Mouse (Mus musculus): ENCODE results near the gene Por. TPM values are rescaled to one million over a fixed set of nuclear protein-coding genes. Genes with fewer than 3 reads are reported as not detected.

Gene Por
- polyA plus RNA-seq, 1 experiment from 2014 or later: 63.0 TPM

- H3K9me3 ChIP-seq (ENCODE audit: control insufficient read depth, low read length): no peaks in the 10 kb centered on the region
- H3K27ac ChIP-seq (ENCODE audit: low read depth, low read length): no peak overlapping the region
- H3K9ac ChIP-seq (ENCODE audit: low read depth, low read length): no peak overlapping the region
- no peaks in the 10 kb centered on the region for H3K27me3 ChIP-seq (ENCODE audit: control insufficient read depth, insufficient read depth, low read length)
- no peak overlapping the region for H3K4me2 ChIP-seq (replicated peaks; ENCODE audit: low read depth, low read length)
- no peaks in the 10 kb centered on the region for H3K36me3 ChIP-seq (ENCODE audit: control insufficient read depth, insufficient read depth, low read length)
- DNase-seq (ENCODE audit: low spot score) (no peak), ATAC-seq (ENCODE audit: low FRiP score) (no peak)
- H3K4me1 ChIP-seq (replicated peaks; ENCODE audit: control insufficient read depth, insufficient read depth, low read length): no peaks in the 10 kb centered on the region
- no peak overlapping the region for H3K4me3 ChIP-seq (ENCODE audit: low read depth, low read length)
- 91% methylated on average over 5 of the region's 5 CpGs for WGBS
Measured at GRCm38 (mm10) chr5:135666890-135667289, 2.9 kb upstream of the Por start.

- Histone ChIP-seq H3K4me3 (ENCODE audit: low read depth, low read length) (no peak overlapping the region), H3K36me3 (ENCODE audit: control insufficient read depth, insufficient read depth, low read length) (no peaks in the 10 kb centered on the region), H3K4me1 (replicated peaks; ENCODE audit: control insufficient read depth, insufficient read depth, low read length) (no peaks in the 10 kb centered on the region), H3K27ac (ENCODE audit: low read depth, low read length) (no peak overlapping the region), H3K27me3 (ENCODE audit: control insufficient read depth, insufficient read depth, low read length) (no peaks in the 10 kb centered on the region), H3K9ac (ENCODE audit: low read depth, low read length) (no peak overlapping the region), H3K9me3 (ENCODE audit: control insufficient read depth, low read length) (no peaks in the 10 kb centered on the region), H3K4me2 (replicated peaks; ENCODE audit: low read depth, low read length) (no peak overlapping the region)
- DNase-seq (ENCODE audit: low spot score) (no peak), ATAC-seq (ENCODE audit: low FRiP score) (no peak)
- WGBS: 89% methylated on average over 7 of the region's 7 CpGs
Measured at GRCm38 (mm10) chr5:135668071-135668470, 1.8 kb upstream of the Por start.

GRCm38 (mm10) chr5:135670881-135671280 lies 1.0 kb downstream of the Por start:
- H3K36me3 ChIP-seq (ENCODE audit: control insufficient read depth, insufficient read depth, low read length): no peaks in the 10 kb centered on the region
- DNase-seq (ENCODE audit: low spot score) (no peak), ATAC-seq (ENCODE audit: low FRiP score) (no peak)
- 76% methylated on average over 2 of the region's 2 CpGs for WGBS
- no peak overlapping the region for H3K27ac ChIP-seq (ENCODE audit: low read depth, low read length)
- H3K4me2 ChIP-seq (replicated peaks; ENCODE audit: low read depth, low read length): no peak overlapping the region
- H3K4me1 ChIP-seq (replicated peaks; ENCODE audit: control insufficient read depth, insufficient read depth, low read length): peaks cover 8% of the 10 kb centered on the region; the same call in 1 of the 2 replicates
- no peak overlapping the region for H3K4me3 ChIP-seq (ENCODE audit: low read depth, low read length)
- H3K27me3 ChIP-seq (ENCODE audit: control insufficient read depth, insufficient read depth, low read length): no peaks in the 10 kb centered on the region
- H3K9ac ChIP-seq (ENCODE audit: low read depth, low read length): no peak overlapping the region
- H3K9me3 ChIP-seq (ENCODE audit: control insufficient read depth, low read length): no peaks in the 10 kb centered on the region

GRCm38 (mm10) chr5:135672509-135672908 lies 2.7 kb downstream of the Por start:
- Histone ChIP-seq H3K27me3 (ENCODE audit: control insufficient read depth, insufficient read depth, low read length) (no peaks in the 10 kb centered on the region), H3K9ac (ENCODE audit: low read depth, low read length) (no peak overlapping the region), H3K4me2 (replicated peaks; ENCODE audit: low read depth, low read length) (no peak overlapping the region), H3K4me1 (replicated peaks; ENCODE audit: control insufficient read depth, insufficient read depth, low read length) (peaks cover 8% of the 10 kb centered on the region; the same call in 1 of the 2 replicates), H3K27ac (ENCODE audit: low read depth, low read length) (no peak overlapping the region), H3K36me3 (ENCODE audit: control insufficient read depth, insufficient read depth, low read length) (no peaks in the 10 kb centered on the region), H3K4me3 (ENCODE audit: low read depth, low read length) (no peak overlapping the region), H3K9me3 (ENCODE audit: control insufficient read depth, low read length) (no peaks in the 10 kb centered on the region)
- WGBS: 65% methylated on average over 4 of the region's 4 CpGs
- DNase-seq (ENCODE audit: low spot score) (no peak), ATAC-seq (ENCODE audit: low FRiP score) (no peak)

- Histone ChIP-seq H3K9me3 (ENCODE audit: control insufficient read depth, low read length) (no peaks in the 10 kb centered on the region), H3K27ac (ENCODE audit: low read depth, low read length) (no peak overlapping the region), H3K4me3 (ENCODE audit: low read depth, low read length) (no peak overlapping the region), H3K4me2 (replicated peaks; ENCODE audit: low read depth, low read length) (no peak overlapping the region), H3K9ac (ENCODE audit: low read depth, low read length) (no peak overlapping the region), H3K36me3 (ENCODE audit: control insufficient read depth, insufficient read depth, low read length) (no peaks in the 10 kb centered on the region), H3K27me3 (ENCODE audit: control insufficient read depth, insufficient read depth, low read length) (no peaks in the 10 kb centered on the region), H3K4me1 (replicated peaks; ENCODE audit: control insufficient read depth, insufficient read depth, low read length) (peaks cover 8% of the 10 kb centered on the region; the same call in 1 of the 2 replicates)
- 47% methylated on average over 5 of the region's 5 CpGs for WGBS
- peak; percentile 11 for DNase-seq (ENCODE audit: low spot score)
- ATAC-seq (ENCODE audit: low FRiP score): no peak
Measured at GRCm38 (mm10) chr5:135672980-135673379, 3.1 kb downstream of the Por start.

GRCm38 (mm10) chr5:135674349-135674775 lies 4.5 kb downstream of the Por start:
- no peaks in the 10 kb centered on the region for H3K9me3 ChIP-seq (ENCODE audit: control insufficient read depth, low read length)
- H3K4me3 ChIP-seq (ENCODE audit: low read depth, low read length): no peak overlapping the region
- peak; percentile 70 for DNase-seq (ENCODE audit: low spot score)
- no peak overlapping the region for H3K9ac ChIP-seq (ENCODE audit: low read depth, low read length)
- no peaks in the 10 kb centered on the region for H3K36me3 ChIP-seq (ENCODE audit: control insufficient read depth, insufficient read depth, low read length)
- peaks cover 8% of the 10 kb centered on the region; the same call in 1 of the 2 replicates for H3K4me1 ChIP-seq (replicated peaks; ENCODE audit: control insufficient read depth, insufficient read depth, low read length)
- no peak overlapping the region for H3K4me2 ChIP-seq (replicated peaks; ENCODE audit: low read depth, low read length)
- WGBS: 4% methylated on average over 3 of the region's 3 CpGs
- H3K27me3 ChIP-seq (ENCODE audit: control insufficient read depth, insufficient read depth, low read length): no peaks in the 10 kb centered on the region
- peak; percentile 79 for ATAC-seq (ENCODE audit: low FRiP score)
- H3K27ac ChIP-seq (ENCODE audit: low read depth, low read length): peak overlapping the region; percentile 72

GRCm38 (mm10) chr5:135674821-135675220 lies 5.0 kb downstream of the Por start:
- Histone ChIP-seq H3K4me1 (replicated peaks; ENCODE audit: control insufficient read depth, insufficient read depth, low read length) (peaks cover 8% of the 10 kb centered on the region; the same call in 1 of the 2 replicates), H3K9me3 (ENCODE audit: control insufficient read depth, low read length) (no peaks in the 10 kb centered on the region), H3K9ac (ENCODE audit: low read depth, low read length) (no peak overlapping the region), H3K27me3 (ENCODE audit: control insufficient read depth, insufficient read depth, low read length) (no peaks in the 10 kb centered on the region), H3K4me3 (ENCODE audit: low read depth, low read length) (no peak overlapping the region), H3K4me2 (replicated peaks; ENCODE audit: low read depth, low read length) (peak overlapping the region; percentile 8; the same call in 1 of the 2 replicates), H3K27ac (ENCODE audit: low read depth, low read length) (peak overlapping the region; percentile 72), H3K36me3 (ENCODE audit: control insufficient read depth, insufficient read depth, low read length) (no peaks in the 10 kb centered on the region)
- ATAC-seq (ENCODE audit: low FRiP score) (peak; percentile 92), DNase-seq (ENCODE audit: low spot score) (peak; percentile 84)
- under 1% methylated on average over 11 of the region's 11 CpGs for WGBS

GRCm38 (mm10) chr5:135676696-135677095 lies 6.9 kb downstream of the Por start:
- no peak overlapping the region for H3K4me3 ChIP-seq (ENCODE audit: low read depth, low read length)

GRCm38 (mm10) chr5:135677251-135677650 lies 7.4 kb downstream of the Por start:
- Histone ChIP-seq H3K4me1 (replicated peaks; ENCODE audit: control insufficient read depth, insufficient read depth, low read length) (peaks cover 8% of the 10 kb centered on the region; the same call in 1 of the 2 replicates), H3K4me3 (ENCODE audit: low read depth, low read length) (no peak overlapping the region), H3K9me3 (ENCODE audit: control insufficient read depth, low read length) (no peaks in the 10 kb centered on the region), H3K27ac (ENCODE audit: low read depth, low read length) (no peak overlapping the region), H3K27me3 (ENCODE audit: control insufficient read depth, insufficient read depth, low read length) (no peaks in the 10 kb centered on the region), H3K4me2 (replicated peaks; ENCODE audit: low read depth, low read length) (no peak overlapping the region), H3K36me3 (ENCODE audit: control insufficient read depth, insufficient read depth, low read length) (no peaks in the 10 kb centered on the region), H3K9ac (ENCODE audit: low read depth, low read length) (no peak overlapping the region)
- 93% methylated on average over 2 of the region's 2 CpGs for WGBS
- ATAC-seq (ENCODE audit: low FRiP score) (no peak), DNase-seq (ENCODE audit: low spot score) (no peak)

More at GRCm38 (mm10) chr5:135676696-135677095, 6.9 kb downstream of the Por start:
- 80% methylated on average over 3 of the region's 3 CpGs for WGBS
- no peaks in the 10 kb centered on the region for H3K27me3 ChIP-seq (ENCODE audit: control insufficient read depth, insufficient read depth, low read length)
- H3K4me2 ChIP-seq (replicated peaks; ENCODE audit: low read depth, low read length): no peak overlapping the region
- H3K27ac ChIP-seq (ENCODE audit: low read depth, low read length): no peak overlapping the region
- no peaks in the 10 kb centered on the region for H3K36me3 ChIP-seq (ENCODE audit: control insufficient read depth, insufficient read depth, low read length)
- peaks cover 8% of the 10 kb centered on the region; the same call in 1 of the 2 replicates for H3K4me1 ChIP-seq (replicated peaks; ENCODE audit: control insufficient read depth, insufficient read depth, low read length)
- DNase-seq (ENCODE audit: low spot score) (no peak), ATAC-seq (ENCODE audit: low FRiP score) (no peak)
- no peaks in the 10 kb centered on the region for H3K9me3 ChIP-seq (ENCODE audit: control insufficient read depth, low read length)
- H3K9ac ChIP-seq (ENCODE audit: low read depth, low read length): no peak overlapping the region
